Mouse (Mus musculus) cerebellum, postnatal 10 days (tissue): ENCODE data around the gene Slc5a6.
"Not testable (repeated sequence)": the region's sequence is repeated elsewhere in the genome, so short reads cannot be mapped to it uniquely, and the experiment has no call there.

Experiments used
- DNase-seq, 2 experiments: peaks; one replicate each; pipeline ENCODE4 v3.0.0; 2021; ENCODE audit warnings: mixed read lengths in 2 of 2

The Slc5a6 gene

DNA sequence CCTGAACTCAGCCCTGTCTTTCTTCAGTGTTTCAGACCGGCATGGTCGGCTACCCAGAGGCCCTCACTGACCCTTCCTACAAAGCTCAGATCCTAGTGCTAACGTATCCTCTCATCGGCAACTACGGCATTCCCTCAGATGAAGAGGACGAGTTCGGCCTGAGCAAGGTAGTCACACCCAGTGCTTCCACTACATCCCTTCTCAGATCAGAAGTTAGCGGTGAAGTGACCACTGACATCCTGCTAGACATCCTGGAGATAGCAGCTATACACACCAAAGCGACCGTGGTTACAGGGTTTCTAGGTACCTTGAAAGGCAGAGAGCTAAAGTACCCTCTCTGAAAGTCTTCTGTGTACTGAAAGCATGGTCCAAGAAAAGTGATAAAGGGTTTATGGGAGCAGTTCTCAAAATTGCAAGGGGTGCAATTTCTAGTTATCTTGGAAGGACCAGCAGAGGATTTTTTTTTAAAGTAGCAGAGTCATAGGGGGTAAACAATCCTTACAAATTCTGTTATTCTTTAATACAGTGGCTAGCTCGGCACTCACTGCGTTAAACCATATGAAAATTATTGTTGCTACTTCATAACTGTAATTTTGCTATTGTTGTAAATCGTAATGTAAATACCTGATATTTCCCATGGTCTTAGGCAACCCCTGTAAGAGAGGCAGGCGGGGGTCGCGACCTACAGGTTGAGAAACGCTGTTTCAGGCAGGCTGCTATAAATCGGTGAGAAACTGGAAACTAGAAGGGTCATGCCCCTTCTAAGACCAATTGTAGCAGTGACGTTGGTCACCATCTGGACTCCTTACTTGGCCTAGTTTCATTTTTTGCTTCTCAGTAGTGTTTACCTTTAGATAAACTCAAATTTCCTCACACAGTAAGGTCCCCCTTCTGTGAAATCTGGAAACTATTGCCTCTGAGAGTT lies 6.8 kb upstream of the Slc5a6 start:
- DNase-seq: no peak

DNA sequence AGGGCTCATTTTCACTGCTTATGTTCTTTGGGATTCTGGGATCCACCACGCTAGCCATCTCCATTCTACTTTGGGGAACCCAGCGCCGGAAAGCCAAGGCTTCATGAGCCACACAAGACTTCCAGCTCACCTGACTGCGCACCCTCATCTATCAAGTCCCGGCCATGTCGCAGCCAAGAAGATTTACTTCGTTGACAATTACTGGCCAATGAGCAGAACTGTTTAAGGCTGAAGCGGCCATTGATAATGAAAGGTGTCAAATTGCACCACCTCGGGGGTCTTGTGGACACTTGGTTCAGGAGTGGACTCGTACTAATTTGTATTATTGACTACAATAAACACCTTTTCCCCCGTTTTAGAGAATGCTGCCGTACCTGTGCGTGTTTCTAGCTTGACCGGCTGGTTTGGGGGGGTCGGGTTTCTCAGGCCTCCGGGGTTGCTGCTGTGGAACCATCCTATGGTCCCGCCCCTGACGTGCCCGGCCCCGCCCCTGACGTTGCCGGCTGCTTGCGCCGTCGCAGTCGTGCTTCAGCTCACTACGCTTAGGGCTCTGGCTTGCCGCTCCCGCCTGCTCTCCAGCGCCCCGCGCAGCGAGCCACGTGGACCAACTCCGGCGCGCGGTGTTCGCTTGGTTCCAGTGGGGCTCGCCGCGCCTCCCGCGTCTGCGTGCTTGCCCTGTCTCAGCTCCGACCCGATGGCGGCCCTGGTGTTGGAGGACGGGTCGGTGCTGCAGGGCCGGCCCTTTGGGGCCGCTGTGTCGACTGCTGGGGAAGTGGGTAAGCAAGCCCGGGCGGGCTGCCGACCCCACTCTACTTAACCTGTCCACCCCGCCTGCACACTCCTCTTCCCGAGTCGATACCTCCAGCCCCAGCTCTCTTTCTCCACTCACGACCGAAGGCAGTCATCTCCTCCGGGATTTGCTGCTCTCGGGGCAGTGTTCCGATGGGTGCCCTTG lies 5.8 kb upstream of the Slc5a6 start, which contains the start of gene Cad:
Gene Cad, plus strand, starts transcription at position 520 of the 955 bp plus-strand sequence.
- peak; percentile 96 to 98 for DNase-seq

DNA sequence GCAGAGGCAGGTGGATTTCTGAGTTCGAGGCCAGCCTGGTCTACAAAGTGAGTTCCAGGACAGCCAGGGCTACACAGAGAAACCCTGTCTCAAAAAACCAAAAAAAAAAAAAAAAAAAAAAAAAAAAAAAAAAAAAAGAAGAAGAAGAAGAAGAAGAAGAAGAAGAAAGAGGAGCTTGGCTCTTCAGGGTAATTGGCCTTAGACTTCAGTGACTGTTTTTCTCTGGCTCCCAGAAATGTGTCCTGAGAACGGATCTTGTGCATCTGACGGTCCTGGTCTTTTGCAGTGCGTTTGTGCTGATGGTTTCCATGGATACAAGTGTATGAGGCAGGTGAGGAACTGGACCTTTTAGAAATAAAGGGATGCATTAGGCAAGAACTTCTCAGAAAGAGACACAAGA lies 5.0 kb upstream of the Slc5a6 start:
- not testable (repeated sequence) for DNase-seq

DNA sequence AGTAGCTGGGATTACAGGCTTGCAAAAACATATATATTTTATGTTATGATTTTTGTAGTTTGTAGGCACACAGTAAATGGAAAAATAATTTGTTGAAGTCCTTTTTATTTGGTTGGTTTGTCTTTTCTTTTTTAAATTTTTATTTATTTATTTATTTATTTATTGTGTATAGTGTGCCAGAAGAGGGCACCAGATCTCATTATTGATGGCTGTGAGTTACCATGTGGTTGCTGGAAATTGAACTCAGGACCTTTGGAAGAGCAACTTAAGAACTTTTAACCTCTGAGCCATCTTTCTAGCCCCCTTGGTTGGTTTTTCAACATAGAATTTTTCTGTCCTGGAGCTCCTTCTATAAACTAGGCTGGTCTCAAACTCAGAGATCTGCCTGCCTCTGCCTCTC lies 1.7 kb upstream of the Slc5a6 start:
- DNase-seq: no peak

DNA sequence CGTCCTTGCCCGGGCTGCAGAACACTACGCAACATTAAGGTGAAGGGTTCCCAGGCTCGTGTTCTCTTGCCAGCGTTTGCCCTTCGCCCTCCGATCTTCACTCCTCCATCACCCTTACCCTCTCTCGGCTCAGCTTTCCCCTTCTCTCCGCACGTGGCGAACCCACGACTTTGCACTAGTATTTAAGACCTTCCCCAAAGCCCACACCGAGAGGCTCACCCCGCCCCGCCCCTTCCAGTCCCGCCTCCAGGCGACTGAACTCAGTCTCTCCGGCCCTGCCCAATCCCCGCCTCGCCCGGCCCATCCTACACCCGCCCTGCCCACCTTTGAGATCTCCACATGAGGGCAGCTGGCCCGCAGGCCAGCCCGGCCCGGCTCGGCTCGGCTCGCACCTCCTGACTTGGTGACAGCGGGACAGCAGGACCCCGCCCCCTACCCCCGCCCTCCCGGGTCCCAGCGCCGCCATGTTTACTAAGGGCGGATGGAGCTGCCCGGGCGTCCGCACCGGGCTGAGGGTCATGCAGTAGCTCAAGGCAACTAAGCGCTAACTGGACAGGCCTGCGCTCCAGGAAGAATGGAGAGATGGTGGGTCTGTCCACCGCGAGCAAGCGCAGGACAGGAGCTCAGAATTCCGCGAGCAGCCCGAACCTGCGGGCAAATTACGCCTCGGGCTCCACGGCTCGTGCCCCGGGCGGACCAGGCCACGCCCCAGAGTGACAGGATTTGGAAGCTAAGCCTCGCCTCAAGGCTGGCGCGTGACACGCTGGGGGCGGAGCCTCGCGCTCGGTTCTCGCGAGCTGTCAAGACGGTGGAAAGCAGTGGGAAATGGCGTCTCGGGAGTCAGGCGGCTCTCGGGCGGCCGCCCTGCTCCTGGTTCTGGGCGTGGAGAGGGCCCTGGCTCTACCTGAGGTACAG lies 619 bp downstream of the Slc5a6 start, which contains the start of gene Atraid:
Gene Atraid, plus strand, starts transcription at position 465 of the 915 bp plus-strand sequence.
- DNase-seq: peak; percentile 99

DNA sequence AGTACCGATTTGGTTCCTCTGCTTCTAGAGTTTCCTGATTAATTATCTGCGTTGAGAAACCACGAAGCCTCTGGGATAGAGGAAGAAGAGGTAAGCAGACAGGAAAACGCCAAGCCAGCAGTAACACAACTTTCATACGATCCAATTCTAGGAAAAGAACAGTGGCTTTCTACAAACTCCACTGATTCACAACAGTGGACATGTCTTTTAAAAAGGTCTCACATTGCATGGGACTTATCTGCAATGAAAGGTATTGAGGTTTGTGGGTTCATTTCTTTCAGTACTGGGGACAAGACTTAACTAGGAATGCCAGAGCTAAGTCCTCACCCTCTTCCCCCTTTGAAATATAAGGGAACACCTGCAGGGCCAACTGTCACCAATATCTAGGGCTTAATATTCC lies 1.6 kb downstream of the Slc5a6 start:
- DNase-seq: no peak

DNA sequence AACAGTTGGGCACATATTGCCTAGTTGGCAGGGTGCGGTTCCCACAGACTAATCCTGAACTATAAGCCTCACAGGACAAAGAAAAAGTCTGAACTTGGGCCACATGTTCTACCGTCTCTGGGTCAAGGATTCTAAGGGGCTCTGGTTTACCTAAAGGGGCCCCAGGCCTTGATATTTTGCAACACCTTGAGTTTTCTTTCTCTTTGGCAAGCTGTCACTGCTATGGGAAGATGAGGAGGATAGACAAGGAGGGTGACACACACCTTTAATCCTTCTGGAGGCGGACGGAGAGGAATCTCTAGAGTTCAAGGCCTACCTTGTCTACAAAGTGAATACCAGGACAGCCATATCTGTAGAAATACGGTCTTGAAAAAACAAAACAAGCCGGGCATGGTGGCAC lies 2.3 kb downstream of the Slc5a6 start:
- no peak for DNase-seq

DNA sequence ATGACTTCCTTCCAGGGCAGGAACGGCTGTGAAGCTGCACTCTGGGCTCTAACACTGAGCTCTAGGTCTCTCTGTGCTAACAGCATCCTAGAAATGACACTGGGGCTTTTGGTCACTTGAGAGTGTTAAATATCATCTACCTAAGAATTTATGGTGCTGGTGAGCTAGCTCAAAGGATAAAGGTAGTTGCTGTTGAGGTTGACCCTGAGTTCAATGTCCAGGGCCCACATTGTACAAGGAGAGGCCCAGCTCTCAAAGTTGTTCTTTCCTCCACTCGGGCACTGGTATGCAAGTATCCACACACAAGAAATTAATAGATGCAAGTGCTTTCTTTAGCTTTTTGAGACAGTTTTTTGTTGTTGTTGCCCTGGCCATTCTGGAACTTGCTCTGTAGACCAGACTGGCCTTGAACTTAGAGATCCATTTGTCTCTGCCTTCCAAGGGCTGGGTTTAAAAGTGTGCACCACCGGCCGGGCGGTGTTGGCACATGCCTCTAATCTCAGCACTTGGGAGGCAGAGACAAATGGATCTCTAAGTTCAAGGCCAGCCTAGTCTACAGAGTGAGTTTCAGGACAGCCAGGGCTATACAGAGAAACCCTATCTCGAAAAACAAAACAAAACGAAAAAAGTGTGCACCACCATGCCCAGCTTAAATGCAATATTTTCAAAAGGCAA lies 10.4 kb downstream of the Slc5a6 start:
- no peak for DNase-seq

DNA sequence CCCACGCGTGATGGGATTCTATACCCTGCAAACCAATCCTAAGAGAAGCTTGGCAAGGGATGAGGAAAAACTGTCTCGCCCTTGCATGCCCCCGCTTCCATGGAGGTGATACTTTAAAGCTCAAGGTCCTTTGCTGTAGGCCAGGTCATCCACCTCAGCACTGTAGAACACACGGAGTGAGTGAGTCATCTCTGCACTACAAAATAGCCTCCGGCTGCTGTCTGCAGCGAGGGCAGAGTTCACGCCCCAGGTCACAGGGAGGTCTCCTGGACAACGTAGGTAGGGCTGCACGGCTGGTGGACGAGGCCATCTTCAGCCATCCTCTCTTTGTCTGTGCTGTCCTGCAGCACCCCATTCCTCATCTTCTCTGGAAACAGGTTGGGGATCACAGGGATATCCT lies 12.2 kb downstream of the Slc5a6 start:
- not testable (repeated sequence) for DNase-seq

DNA sequence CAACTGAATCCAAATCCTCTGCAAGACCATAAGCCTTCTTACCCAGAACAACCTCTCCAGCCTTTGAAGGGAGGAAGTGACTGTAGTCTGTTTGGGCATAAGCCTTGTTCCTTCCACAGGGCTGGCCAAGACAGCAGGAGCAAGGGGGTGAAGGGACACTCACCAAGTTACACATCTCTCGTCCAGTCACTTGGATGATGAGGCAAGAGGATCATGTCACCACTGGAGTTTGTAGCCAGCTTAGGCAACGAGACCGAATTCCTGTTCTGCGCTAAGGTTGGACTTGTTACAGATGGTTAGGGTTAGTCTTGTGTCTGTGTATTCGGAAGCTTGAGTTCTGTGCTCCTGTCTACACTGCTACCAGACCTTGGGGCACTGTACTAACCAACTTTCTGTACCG lies 14.1 kb downstream of the Slc5a6 start:
- DNase-seq: no peak

DNA sequence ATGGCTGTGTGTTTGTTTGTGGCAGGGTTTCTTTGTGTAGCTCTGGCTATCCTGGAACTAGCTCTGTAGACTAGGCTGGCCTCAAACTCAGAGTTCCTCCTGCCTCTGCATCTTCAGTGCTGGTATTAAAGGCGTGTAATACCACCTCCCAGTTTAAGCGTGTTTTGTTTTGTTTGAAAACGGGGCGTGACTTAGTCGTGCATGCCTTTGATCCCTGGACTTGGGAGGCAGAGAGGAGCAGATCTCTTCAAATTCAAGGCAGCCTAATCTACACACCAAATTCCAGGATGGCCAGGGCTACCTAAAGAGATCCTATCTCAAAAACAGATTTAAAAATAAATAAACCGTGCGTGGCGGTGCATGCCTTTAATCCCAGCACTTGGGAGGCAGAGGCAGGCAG lies 17.2 kb downstream of the Slc5a6 start:
- DNase-seq: no peak

DNA sequence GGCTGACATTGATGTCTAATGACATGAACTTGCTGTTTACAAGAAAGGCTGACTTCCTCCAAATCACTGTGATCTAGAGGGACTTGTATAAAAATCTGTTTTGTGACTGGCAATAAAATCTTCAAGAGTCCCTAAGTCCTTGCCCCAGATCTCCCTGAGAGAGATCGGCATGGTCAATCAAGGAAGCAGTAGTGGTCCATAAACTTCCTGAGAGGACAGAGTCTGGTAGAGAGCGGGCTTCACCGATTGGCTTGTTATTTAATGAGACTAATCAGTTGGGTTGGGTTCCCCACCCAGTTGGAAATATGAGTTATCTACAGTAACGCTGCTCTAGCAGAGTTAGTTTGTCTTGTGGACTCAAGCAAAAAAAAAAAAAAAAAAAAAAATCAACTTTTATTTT lies 17.8 kb downstream of the Slc5a6 start:
- no peak for DNase-seq

DNA sequence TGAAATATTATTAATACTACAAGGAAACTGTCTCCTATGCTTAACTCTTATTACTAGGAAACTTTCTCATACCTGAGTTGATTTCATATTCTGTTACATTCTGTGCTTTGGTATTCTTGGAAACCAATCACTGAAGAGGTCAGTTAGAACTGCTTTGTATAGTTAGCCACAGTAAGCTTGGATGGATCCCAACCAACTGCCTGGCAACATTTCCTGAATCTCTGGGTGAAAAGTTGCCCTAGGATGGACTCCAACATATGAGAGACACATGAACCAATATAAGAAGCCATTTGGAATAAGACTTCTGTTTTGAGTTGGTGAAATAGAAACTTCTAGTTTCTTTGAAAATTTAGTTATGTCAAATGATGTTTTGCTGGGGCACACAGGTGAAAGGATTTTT lies 24.1 kb downstream of the Slc5a6 start:
- no peak for DNase-seq

DNA sequence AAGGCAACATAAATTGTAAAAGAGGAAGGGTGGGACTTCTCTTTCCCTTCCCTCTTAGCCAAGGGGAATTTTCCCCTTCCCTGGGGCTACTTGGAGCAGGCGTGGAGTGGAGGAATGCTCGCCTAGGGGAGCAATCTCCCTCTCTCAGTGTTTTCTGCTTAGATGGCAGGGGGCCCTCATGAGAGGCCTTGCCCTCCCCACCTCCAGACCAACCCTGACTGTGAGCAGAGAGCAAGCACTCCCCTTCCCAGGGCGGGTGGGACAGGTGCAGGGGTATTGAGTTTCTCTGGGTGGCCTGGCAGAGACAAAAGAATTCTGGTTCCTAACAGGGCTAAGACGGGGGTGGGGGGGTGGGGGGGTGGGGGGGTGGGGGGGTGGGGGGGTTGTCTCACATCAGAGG lies 25.5 kb downstream of the Slc5a6 start:
- no peak for DNase-seq

DNA sequence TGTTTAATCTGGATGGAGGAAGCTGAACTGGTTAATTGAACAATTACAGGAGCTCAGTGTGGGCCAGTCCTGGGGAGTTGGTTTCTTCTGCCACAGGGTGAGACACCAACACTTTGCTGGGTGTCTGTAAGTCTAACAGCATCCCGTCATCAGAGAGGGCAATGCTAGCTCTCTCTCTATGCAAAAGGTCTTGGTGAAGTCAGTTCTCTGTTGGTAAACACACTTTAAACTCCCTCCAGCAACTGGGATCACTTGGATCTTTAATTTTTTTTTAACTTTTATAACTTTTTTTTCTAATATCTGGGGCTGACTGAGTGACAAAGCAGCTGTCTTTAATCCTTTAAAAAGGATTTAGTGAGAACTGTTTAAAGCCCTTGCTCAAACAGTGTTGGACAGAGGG lies 26.0 kb downstream of the Slc5a6 start:
- DNase-seq: no peak

DNA sequence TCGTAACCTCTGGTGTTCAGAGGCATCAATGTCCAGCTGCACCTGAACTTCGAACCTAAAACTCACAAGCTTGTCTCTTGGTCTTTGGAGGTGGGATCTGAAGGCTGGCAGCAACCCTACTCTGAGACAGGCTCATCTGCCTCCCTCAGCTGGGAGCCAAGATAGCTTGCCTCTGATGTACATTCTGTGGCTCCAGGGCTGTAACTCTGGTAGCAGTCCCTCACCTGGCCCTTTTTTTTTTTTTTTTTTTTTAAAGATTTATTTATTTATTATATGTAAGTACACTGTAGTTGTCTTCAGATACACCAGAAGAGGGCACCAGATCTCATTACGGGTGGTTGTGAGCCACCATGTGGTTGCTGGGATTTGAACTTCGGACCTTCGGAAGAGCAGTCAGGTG lies 26.9 kb downstream of the Slc5a6 start:
- DNase-seq: not testable (repeated sequence)

DNA sequence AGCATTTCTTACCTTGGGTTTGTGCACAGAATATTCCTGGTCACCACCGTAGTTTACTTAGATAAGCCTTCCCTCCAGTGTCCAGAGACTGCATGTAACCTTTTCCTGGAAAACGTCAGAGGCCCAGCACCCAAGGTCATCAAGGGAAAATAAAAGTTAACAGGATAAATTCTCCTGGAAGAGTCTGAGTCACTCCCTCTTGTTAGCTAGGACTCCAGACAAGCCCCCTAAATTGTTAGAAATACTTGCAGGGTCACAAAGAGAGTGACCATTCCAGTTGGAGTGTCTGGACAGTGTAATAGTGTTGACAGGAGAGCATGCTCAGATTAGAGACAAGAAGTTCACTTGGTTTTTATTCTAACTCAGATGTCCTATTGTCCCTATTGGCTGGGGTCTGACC lies 32.8 kb downstream of the Slc5a6 start:
- no peak for DNase-seq

DNA sequence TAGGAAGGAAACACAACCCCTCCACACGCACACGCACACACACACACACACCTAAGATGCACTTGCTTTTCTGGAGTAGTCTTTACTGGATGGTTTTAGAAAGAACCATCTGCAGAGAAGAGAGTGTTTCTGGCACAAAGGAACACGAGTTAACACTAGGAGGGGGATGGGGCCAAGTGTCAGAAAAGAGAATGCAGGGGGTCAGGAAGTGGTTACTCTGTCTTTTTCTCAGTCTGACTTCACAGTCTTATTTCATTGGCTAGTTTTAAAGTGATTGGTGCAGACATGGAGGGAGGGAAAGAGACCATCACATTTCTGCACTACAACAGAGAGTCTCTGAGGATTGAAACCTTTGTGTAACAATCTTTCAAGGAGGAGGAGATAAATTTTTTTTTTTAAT lies 36.0 kb downstream of the Slc5a6 start:
- DNase-seq: no peak

DNA sequence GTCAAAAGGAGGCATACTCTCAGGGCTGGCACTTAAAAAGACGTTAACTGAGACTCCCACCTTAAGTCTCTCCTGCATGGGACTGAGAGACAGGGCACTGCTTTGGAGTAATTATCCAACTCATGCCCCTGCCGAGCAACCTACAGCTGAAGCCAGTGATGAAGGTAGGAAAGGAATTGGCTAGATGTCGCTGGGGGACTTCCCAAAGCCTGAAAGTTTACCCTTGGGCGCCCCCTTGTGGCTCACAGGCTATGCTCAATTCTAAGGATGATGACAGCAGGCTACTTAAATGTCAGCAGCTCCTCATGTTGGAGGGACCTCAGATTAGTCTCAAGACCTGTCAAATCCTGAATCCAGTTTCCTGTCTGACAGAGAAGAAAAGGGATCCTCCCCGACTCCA lies 44.5 kb downstream of the Slc5a6 start:
- DNase-seq: peak; percentile 95 to 98

DNA sequence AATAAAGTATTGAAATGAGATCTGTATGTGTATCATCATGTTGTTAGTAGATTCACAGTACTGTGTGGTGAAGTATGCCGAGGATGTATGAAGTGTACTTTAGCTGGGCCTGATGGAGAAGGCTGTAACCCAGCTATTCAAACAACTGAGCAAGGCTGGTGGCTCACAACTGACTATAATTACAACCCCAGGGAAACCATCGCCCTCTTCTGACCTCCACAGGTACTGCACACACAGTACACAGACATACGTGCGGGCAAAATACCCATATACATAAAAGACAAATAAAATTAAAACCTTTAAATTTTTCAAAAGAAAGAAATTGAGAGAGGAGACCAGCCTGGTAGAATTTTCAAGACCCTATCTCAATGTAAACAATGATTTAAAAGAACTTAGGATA lies 47.2 kb downstream of the Slc5a6 start:
- DNase-seq: peak in 1 of 2 experiments; percentile 11

DNA sequence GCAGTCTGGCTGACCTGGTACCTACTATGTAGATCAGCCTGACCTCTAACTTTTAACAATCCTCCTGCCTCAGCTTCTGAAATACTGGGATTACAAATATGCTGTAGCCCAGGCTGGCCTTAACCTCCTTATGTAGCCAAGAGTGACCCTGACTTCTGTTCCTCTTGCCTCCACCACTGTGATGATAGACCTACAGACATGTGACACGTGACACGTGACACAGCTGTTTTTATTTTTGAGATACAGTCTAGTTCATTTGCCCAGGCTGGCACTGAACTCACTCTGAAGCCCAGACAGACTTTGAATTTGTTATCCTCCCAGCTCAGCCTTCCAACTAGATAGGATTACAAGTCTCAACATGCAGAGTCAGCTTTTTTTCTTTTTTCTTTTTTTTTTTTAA lies 47.7 kb downstream of the Slc5a6 start:
- no peak for DNase-seq

DNA sequence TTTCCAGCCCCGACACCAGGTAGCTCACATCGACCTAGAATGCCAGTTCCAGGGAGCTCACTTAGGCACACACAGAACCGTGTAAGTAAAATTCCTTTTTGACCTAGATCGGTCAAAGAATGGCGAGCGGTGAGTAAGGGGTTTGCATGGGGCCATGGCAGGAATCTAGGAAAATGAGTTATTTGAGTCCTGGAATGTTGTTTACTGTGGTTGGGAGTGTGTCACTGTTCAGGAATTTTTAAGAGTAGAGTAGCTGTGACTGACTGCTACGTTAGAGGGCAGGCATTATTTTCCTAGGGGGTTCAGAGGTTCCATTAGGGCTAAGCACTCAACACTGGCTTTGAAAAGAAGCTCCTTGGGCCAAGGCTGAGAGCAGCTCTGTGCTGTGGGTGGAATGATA lies 48.6 kb downstream of the Slc5a6 start:
- no peak for DNase-seq
